Mouse (Mus musculus) E14TG2a.4 (cell line): ENCODE measurements around the gene Megf11.

ENCODE experiments used
- CTCF ChIP-seq: conservative IDR thresholded peaks from 2 replicates; pipeline ENCODE4 v1.5.1; 2014; ENCODE audit warnings: low read length
- NANOG ChIP-seq: IDR thresholded peaks from 2 replicates; pipeline ENCODE4 v1.6.1; 2014; ENCODE audit warnings: borderline replicate concordance, low read length, mixed read lengths

GRCm38 (mm10) chr9:64612984-64613649 is 227.7 kb downstream of the Megf11 start:
- TF ChIP-seq CTCF = peak; percentile 54
- TF ChIP-seq NANOG = no peak
